Mouse (Mus musculus): ENCODE results near the gene Rasgef1a.

The Rasgef1a gene

DNA sequence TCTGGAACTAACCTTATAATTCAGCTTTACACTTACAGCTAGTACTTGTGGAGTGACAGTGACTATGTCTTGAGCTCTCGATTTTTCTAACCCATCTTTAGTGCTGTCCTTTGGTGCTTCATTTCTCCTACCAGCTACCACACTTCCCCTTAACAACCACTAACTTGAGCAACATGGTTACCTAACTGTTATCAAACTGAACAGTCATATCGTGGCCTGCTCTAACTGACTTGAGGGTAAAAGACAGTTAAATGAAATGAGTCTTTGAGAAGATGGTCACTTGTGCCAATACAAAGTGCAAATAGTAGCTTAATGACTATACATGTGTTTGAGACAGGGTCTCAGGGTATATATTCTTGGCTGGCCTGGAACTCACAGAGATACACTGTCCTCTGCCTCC lies 125.9 kb downstream of the Rasgef1a start:
- CTCF ChIA-PET, result no interaction called here
- POLR2A ChIA-PET, result no interaction called here

DNA sequence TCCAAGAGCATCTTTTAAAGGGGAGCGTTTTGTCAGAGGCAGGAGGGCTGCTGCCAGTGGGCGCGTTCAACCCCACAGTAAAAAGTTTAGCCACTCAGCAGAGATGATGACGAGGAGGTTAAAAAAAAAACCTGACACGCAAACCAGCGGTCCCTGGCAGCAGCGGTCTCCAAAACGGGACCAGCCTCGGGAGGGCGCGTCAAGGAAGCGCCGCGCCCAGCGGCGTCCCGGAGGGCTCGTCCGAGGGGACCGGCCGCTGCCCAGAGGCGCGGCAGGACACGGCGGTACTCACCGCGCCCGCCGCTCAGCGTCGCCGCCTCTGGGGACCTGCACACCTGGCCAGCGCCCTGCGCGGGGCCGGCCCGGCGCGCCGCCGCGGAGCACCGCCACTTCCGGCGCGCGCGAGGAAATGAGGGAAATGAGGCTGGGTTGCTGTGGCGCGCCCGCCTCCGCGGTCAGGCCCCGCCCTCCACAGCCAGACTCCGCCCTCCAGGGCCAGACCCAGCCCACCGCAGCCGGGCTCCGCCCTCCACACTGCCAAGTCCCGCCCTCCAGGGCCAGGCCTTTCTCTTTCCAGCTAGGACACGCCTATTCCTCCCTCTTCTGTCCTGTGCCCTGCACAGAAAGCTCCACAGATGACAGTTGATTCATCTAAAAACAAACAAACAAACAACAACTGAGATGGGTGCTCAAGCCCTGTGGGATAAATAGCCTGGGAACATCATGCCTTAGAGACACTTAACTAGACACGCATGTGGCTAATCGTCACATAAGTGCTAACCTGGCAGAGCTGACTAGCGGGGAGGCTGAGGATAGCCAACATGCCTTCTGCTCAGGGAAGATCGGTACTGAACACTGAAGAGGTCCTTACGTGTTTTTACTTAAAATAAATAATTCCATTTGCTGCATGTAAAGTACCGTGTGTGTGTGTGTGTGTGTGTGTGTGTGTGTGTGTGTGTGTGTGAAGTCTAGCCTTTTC lies 127.8 kb downstream of the Rasgef1a start, which contains the start of gene Csgalnact2:
TSS of gene Csgalnact2 (minus strand) at position 410 of the 979 bp plus-strand sequence.
- ChIA-PET POLR2A (interaction anchor here in 3 of 4 experiments (0.6 to 1.9 kb wide), 29 partner anchors 9 to 1257 kb away, joined by 3 to 16 read pairs (median 4); partner anchors contain the start of genes Bms1 (in 2 of the 3), Ankrd26 (in 1 of the 3) and Ret (in 1 of the 3)), CTCF (interaction anchor here in 3 of 4 experiments (0.7 to 1.6 kb wide), 5 partner anchors 41 to 586 kb away, joined by 3 to 7 read pairs (median 4); partner anchors contain the start of gene Bms1 (in 1 of the 3))

- POLR2A ChIA-PET, result no interaction called here
- CTCF ChIA-PET, result no interaction called here
These were observed 129.7 kb downstream of the Rasgef1a start for GRCm38 (mm10) chr6:118140961-118141360.
